Mouse (Mus musculus): ENCODE measurements at regions not wholly inside any gene's neighbourhood (a gene's known extent, or its start where the extent isn't known, plus 50 kb on each side); places are given as distances from the start of the nearest gene placed in this dataset.

- Histone ChIP-seq H3K4me1 (no peaks in the 10 kb centered on the region), H3K27ac (no peak overlapping the region), H3K36me3 (no peaks in the 10 kb centered on the region), H3K9ac (no peak overlapping the region), H3K27me3 (no peaks in the 10 kb centered on the region), H3K4me2 (no peak overlapping the region), H3K4me3 (no peak overlapping the region), H3K9me3 (no peaks in the 10 kb centered on the region)
- WGBS, result 51% methylated on average over 6 of the region's 6 CpGs
- ATAC-seq (ENCODE audit: insufficient number of reproducible peaks, low FRiP score, low TSS enrichment, low read depth), result no peak
These were observed 188.4 kb upstream of the Ipo5 start for GRCm38 (mm10) chr14:120722546-120723112.

GRCm38 (mm10) chr14:120728107-120728506 is 182.9 kb upstream of the Ipo5 start:
- WGBS, result 84% methylated on average over 10 of the region's 10 CpGs
- H3K9me3 ChIP-seq, result no peaks in the 10 kb centered on the region
- H3K4me1 ChIP-seq, result 0 out of 2 replicates have a peak, but pooled peaks cover 5% of the 10 kb centered on the region
- no peak for ATAC-seq (ENCODE audit: insufficient number of reproducible peaks, low FRiP score, low TSS enrichment, low read depth)
- no peaks in the 10 kb centered on the region for H3K36me3 ChIP-seq
- no peak overlapping the region for H3K27ac ChIP-seq
- no peak overlapping the region for H3K4me3 ChIP-seq
- no peak overlapping the region for H3K4me2 ChIP-seq
- no peak overlapping the region for H3K9ac ChIP-seq
- no peaks in the 10 kb centered on the region for H3K27me3 ChIP-seq

GRCm38 (mm10) chr14:120730226-120730625 is 180.8 kb upstream of the Ipo5 start:
- ATAC-seq (ENCODE audit: insufficient number of reproducible peaks, low FRiP score, low TSS enrichment, low read depth), result no peak
- WGBS, result 36% methylated on average over 3 of the region's 3 CpGs
- H3K4me2 ChIP-seq, result no peak overlapping the region
- no peak overlapping the region for H3K9ac ChIP-seq
- no peak overlapping the region for H3K4me3 ChIP-seq
- H3K9me3 ChIP-seq, result no peaks in the 10 kb centered on the region
- no peaks in the 10 kb centered on the region for H3K36me3 ChIP-seq
- no peaks in the 10 kb centered on the region for H3K27me3 ChIP-seq
- no peak overlapping the region for H3K27ac ChIP-seq
- 0 out of 2 replicates have a peak, but pooled peaks cover 5% of the 10 kb centered on the region for H3K4me1 ChIP-seq

GRCm38 (mm10) chr14:120731679-120732281 is 179.2 kb upstream of the Ipo5 start:
- H3K4me2 ChIP-seq, result no peak overlapping the region
- H3K9ac ChIP-seq, result no peak overlapping the region
- H3K36me3 ChIP-seq, result no peaks in the 10 kb centered on the region
- H3K27ac ChIP-seq, result no peak overlapping the region
- H3K4me1 ChIP-seq, result 0 out of 2 replicates have a peak, but pooled peaks cover 5% of the 10 kb centered on the region
- no peaks in the 10 kb centered on the region for H3K27me3 ChIP-seq
- H3K9me3 ChIP-seq, result no peaks in the 10 kb centered on the region
- no peak overlapping the region for H3K4me3 ChIP-seq
- 53% methylated on average over 7 of the region's 7 CpGs for WGBS
- ATAC-seq (ENCODE audit: insufficient number of reproducible peaks, low FRiP score, low TSS enrichment, low read depth), result no peak

- Histone ChIP-seq H3K4me1 (0 out of 2 replicates have a peak, but pooled peaks cover 5% of the 10 kb centered on the region), H3K36me3 (no peaks in the 10 kb centered on the region), H3K27ac (no peak overlapping the region), H3K4me3 (no peak overlapping the region), H3K27me3 (no peaks in the 10 kb centered on the region), H3K4me2 (no peak overlapping the region), H3K9me3 (no peaks in the 10 kb centered on the region), H3K9ac (no peak overlapping the region)
- no peak for ATAC-seq (ENCODE audit: insufficient number of reproducible peaks, low FRiP score, low TSS enrichment, low read depth)
- WGBS, result 81% methylated on average over 15 of the region's 15 CpGs
These were observed 178.5 kb upstream of the Ipo5 start for GRCm38 (mm10) chr14:120732400-120733138.

- no peaks in the 10 kb centered on the region for H3K36me3 ChIP-seq
- H3K27me3 ChIP-seq, result no peaks in the 10 kb centered on the region
- no peak overlapping the region for H3K4me2 ChIP-seq
- no peak overlapping the region for H3K4me3 ChIP-seq
- no peaks in the 10 kb centered on the region for H3K4me1 ChIP-seq
- no peaks in the 10 kb centered on the region for H3K9me3 ChIP-seq
- no peak overlapping the region for H3K9ac ChIP-seq
- no peak overlapping the region for H3K27ac ChIP-seq
- no peak for ATAC-seq (ENCODE audit: insufficient number of reproducible peaks, low FRiP score, low TSS enrichment, low read depth)
- WGBS, result 76% methylated on average over 5 of the region's 5 CpGs
These were observed 169.5 kb upstream of the Ipo5 start for GRCm38 (mm10) chr14:120741492-120742054.

- H3K27me3 ChIP-seq, result no peaks in the 10 kb centered on the region
- no peak for ATAC-seq (ENCODE audit: insufficient number of reproducible peaks, low FRiP score, low TSS enrichment, low read depth)
- no peak overlapping the region for H3K4me2 ChIP-seq
- H3K27ac ChIP-seq, result no peak overlapping the region
- WGBS, result 69% methylated on average over 1 of the region's 1 CpGs
- 0 out of 2 replicates have a peak, but pooled peaks cover 2% of the 10 kb centered on the region for H3K4me1 ChIP-seq
- H3K9ac ChIP-seq, result no peak overlapping the region
- no peak overlapping the region for H3K4me3 ChIP-seq
- no peaks in the 10 kb centered on the region for H3K9me3 ChIP-seq
- H3K36me3 ChIP-seq, result no peaks in the 10 kb centered on the region
These were observed 157.0 kb upstream of the Ipo5 start for GRCm38 (mm10) chr14:120754011-120754410.

- Histone ChIP-seq H3K36me3 (no peaks in the 10 kb centered on the region), H3K9ac (no peak overlapping the region), H3K27me3 (no peaks in the 10 kb centered on the region), H3K27ac (no peak overlapping the region), H3K9me3 (no peaks in the 10 kb centered on the region), H3K4me3 (no peak overlapping the region), H3K4me1 (0 out of 2 replicates have a peak, but pooled peaks cover 2% of the 10 kb centered on the region), H3K4me2 (no peak overlapping the region)
- ATAC-seq (ENCODE audit: insufficient number of reproducible peaks, low FRiP score, low TSS enrichment, low read depth), result no peak
- 71% methylated on average over 10 of the region's 10 CpGs for WGBS
These were observed 155.6 kb upstream of the Ipo5 start for GRCm38 (mm10) chr14:120755389-120755788.

GRCm38 (mm10) chr14:120758200-120758830 is 152.7 kb upstream of the Ipo5 start:
- H3K9me3 ChIP-seq, result no peaks in the 10 kb centered on the region
- H3K36me3 ChIP-seq, result no peaks in the 10 kb centered on the region
- 81% methylated on average over 14 of the region's 14 CpGs for WGBS
- no peak for ATAC-seq (ENCODE audit: insufficient number of reproducible peaks, low FRiP score, low TSS enrichment, low read depth)
- H3K4me3 ChIP-seq, result no peak overlapping the region
- H3K4me1 ChIP-seq, result 0 out of 2 replicates have a peak, but pooled peaks cover 2% of the 10 kb centered on the region
- no peaks in the 10 kb centered on the region for H3K27me3 ChIP-seq
- no peak overlapping the region for H3K4me2 ChIP-seq
- H3K27ac ChIP-seq, result no peak overlapping the region
- no peak overlapping the region for H3K9ac ChIP-seq

GRCm38 (mm10) chr14:120762168-120762567 is 148.9 kb upstream of the Ipo5 start:
- no peak for ATAC-seq (ENCODE audit: insufficient number of reproducible peaks, low FRiP score, low TSS enrichment, low read depth)
- WGBS, result 77% methylated on average over 7 of the region's 7 CpGs
- Histone ChIP-seq H3K27ac (no peak overlapping the region), H3K36me3 (no peaks in the 10 kb centered on the region), H3K9me3 (no peaks in the 10 kb centered on the region), H3K4me2 (no peak overlapping the region), H3K4me1 (0 out of 2 replicates have a peak, but pooled peaks cover 4% of the 10 kb centered on the region), H3K4me3 (no peak overlapping the region), H3K9ac (no peak overlapping the region), H3K27me3 (no peaks in the 10 kb centered on the region)

GRCm38 (mm10) chr14:120762733-120763132 is 148.3 kb upstream of the Ipo5 start:
- Histone ChIP-seq H3K9ac (no peak overlapping the region), H3K4me1 (0 out of 2 replicates have a peak, but pooled peaks cover 4% of the 10 kb centered on the region), H3K36me3 (no peaks in the 10 kb centered on the region), H3K9me3 (no peaks in the 10 kb centered on the region), H3K27me3 (no peaks in the 10 kb centered on the region), H3K4me2 (no peak overlapping the region), H3K27ac (no peak overlapping the region), H3K4me3 (no peak overlapping the region)
- 80% methylated on average over 11 of the region's 11 CpGs for WGBS
- no peak for ATAC-seq (ENCODE audit: insufficient number of reproducible peaks, low FRiP score, low TSS enrichment, low read depth)

Data from limb, embryonic 15.5 days (tissue).